Mouse (Mus musculus) urinary bladder, postnatal 4 days (tissue): ENCODE measurements around the gene Mmaa.

Experiments used
- DNase-seq, 2 experiments: peaks; one replicate each; pipeline ENCODE4 v3.0.0; 2021 to 2022; ENCODE audit warnings: low spot score in 2 of 2

Gene Mmaa

GRCm38 (mm10) chr8:79222106-79222751 is 72.5 kb downstream of the Mmaa start:
- DNase-seq, result no peak
